ENCODE assay signal across 18 mouse cellular contexts in the genomic region with DNA sequence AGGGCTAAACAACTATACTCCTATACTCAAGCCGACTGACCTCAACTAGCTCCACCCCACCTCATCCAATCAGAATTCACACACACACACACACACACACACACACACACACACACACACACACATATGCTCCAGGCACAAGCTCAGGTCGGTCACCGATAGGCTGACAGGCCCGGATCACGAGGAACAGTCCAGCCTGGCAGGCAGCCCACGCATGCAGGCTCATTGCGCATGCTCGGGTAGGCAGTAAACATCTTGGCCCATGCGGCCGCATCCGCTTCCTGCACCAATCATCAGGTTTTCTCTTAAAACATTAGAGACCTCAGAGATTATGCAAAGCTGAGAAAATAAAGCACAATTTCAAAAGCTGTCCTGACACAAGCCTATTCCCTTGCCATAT. TPM values are rescaled to one million over a fixed set of nuclear protein-coding genes. Genes with fewer than 3 reads are reported as not detected.
"Had no signal": no experiment of that assay in that cellular context is flagged by ENCODE, and none has a peak within 500 bp of the region (broad histone marks: within the 10 kb centered on the region; RNA-seq: fewer than 3 reads in every experiment).

No protein-coding gene starts in this region.

- H3K4me3 ChIP-seq: midbrain, embryonic 10.5 days; midbrain, embryonic 12.5 days; myocyte; neural tube, embryonic 13.5 days; neural tube, embryonic 15.5 days had no signal

- H3K4me1 ChIP-seq: midbrain, embryonic 10.5 days; midbrain, embryonic 12.5 days; neural tube, embryonic 13.5 days; neural tube, embryonic 15.5 days had no signal

- H3K27me3 ChIP-seq: midbrain, embryonic 12.5 days; neural tube, embryonic 13.5 days; neural tube, embryonic 15.5 days had no signal

- H3K27ac ChIP-seq: midbrain, embryonic 10.5 days; midbrain, embryonic 12.5 days; neural tube, embryonic 13.5 days; neural tube, embryonic 15.5 days had no signal

- DNase-seq: lung, adult 18-20 months; lung, postnatal 10 days; lung, postnatal 4 days; midbrain, embryonic 14.5 days; retina, postnatal 1 day; right cerebral cortex, adult 18-20 months; right cerebral cortex, postnatal 25 days; right cerebral cortex, postnatal 4 days; spleen, adult 18-20 months; thymus, adult 2 months; thymus, postnatal 25 days; thymus, postnatal 4 days had no signal

- H3K36me3 ChIP-seq: midbrain, embryonic 10.5 days; midbrain, embryonic 12.5 days; neural tube, embryonic 13.5 days; neural tube, embryonic 15.5 days had no signal

RNA-seq across cellular contexts. Expression of a gene that starts 50.5 kb away (rescaled TPM):
- polyA plus RNA-seq: myocyte; small intestine, adult 2 months had no signal
